Mouse (Mus musculus) embryonic fibroblast, embryonic 13.5 days (primary cell): Measurements from ENCODE around the gene Tspan4. TPM values are rescaled to one million over a fixed set of nuclear protein-coding genes. Genes with fewer than 3 reads are reported as not detected.

ENCODE experiments used
- H3K27ac ChIP-seq: 2 replicates; pipeline ENCODE4 v1.5.1; 2012; ENCODE audit warnings: low read length, control low read depth, inconsistent platforms; ENCODE audit not compliant: insufficient read depth
- H3K4me1 ChIP-seq: 2 replicates; pipeline ENCODE4 v1.6.1; 2011; ENCODE audit warnings: low read length; ENCODE audit not compliant: control insufficient read depth, insufficient read depth
- H3K4me3 ChIP-seq: 2 replicates; pipeline ENCODE4 v1.5.1; 2011; ENCODE audit warnings: mild to moderate bottlenecking, control low read depth, low read length; ENCODE audit not compliant: insufficient read depth
- CTCF ChIP-seq: IDR thresholded peaks from 2 replicates; pipeline ENCODE4 v1.5.1; 2011; ENCODE audit warnings: mild to moderate bottlenecking, control low read depth, low read length, moderate library complexity, borderline replicate concordance; ENCODE audit not compliant: insufficient read depth
- POLR2A ChIP-seq: IDR thresholded peaks from 2 replicates; pipeline ENCODE4 v1.6.1; 2011; ENCODE audit warnings: low read depth, mild to moderate bottlenecking, control low read depth, low read length, moderate library complexity
- polyA plus RNA-seq: library from polyadenylated mRNA; stranded (reverse); fragments of >200 nt; gene quantifications from 2 replicates; pipeline ENCODE4 v1.2.4, GENCODE M21; 2011; ENCODE audit warnings: low read depth; ENCODE audit not compliant: missing spikeins, insufficient read length

Gene Tspan4
- polyA plus RNA-seq, 1 experiment = 184 TPM

GRCm38 (mm10) chr7:141432741-141433516 lies 42.1 kb upstream of the Tspan4 start:
- TF ChIP-seq CTCF = no peak
- no peak for TF ChIP-seq POLR2A
- Histone ChIP-seq H3K27ac (no peak overlapping the region), H3K4me1 (0 out of 2 replicates have a peak, but pooled peaks cover 7% of the 10 kb centered on the region), H3K4me3 (no peak overlapping the region)

GRCm38 (mm10) chr7:141433517-141434400 lies 41.3 kb upstream of the Tspan4 start:
- Histone ChIP-seq H3K27ac (no peak overlapping the region), H3K4me3 (peak overlapping the region; percentile 47), H3K4me1 (0 out of 2 replicates have a peak, but pooled peaks cover 7% of the 10 kb centered on the region)
- no peak for TF ChIP-seq POLR2A
- no peak for TF ChIP-seq CTCF

GRCm38 (mm10) chr7:141434464-141434863 lies 40.6 kb upstream of the Tspan4 start:
- H3K27ac ChIP-seq = no peak overlapping the region
- TF ChIP-seq POLR2A = peak; percentile 45; the same call in 1 of the 2 replicates
- no peak for TF ChIP-seq CTCF
- H3K4me1 ChIP-seq = 0 out of 2 replicates have a peak, but pooled peaks cover 7% of the 10 kb centered on the region
- H3K4me3 ChIP-seq = peak overlapping the region; percentile 47

GRCm38 (mm10) chr7:141435129-141435855 lies 39.7 kb upstream of the Tspan4 start:
- 0 out of 2 replicates have a peak, but pooled peaks cover 7% of the 10 kb centered on the region for H3K4me1 ChIP-seq
- TF ChIP-seq CTCF (no peak), POLR2A (peak; percentile 94)
- no peak overlapping the region for H3K27ac ChIP-seq
- H3K4me3 ChIP-seq = peak overlapping the region; percentile 47

GRCm38 (mm10) chr7:141435856-141436522 lies 39.1 kb upstream of the Tspan4 start:
- no peak for TF ChIP-seq CTCF
- no peak for TF ChIP-seq POLR2A
- no peak overlapping the region; the same call in 1 of the 2 replicates for H3K4me3 ChIP-seq
- 0 out of 2 replicates have a peak, but pooled peaks cover 10% of the 10 kb centered on the region for H3K4me1 ChIP-seq
- no peak overlapping the region for H3K27ac ChIP-seq

DNA sequence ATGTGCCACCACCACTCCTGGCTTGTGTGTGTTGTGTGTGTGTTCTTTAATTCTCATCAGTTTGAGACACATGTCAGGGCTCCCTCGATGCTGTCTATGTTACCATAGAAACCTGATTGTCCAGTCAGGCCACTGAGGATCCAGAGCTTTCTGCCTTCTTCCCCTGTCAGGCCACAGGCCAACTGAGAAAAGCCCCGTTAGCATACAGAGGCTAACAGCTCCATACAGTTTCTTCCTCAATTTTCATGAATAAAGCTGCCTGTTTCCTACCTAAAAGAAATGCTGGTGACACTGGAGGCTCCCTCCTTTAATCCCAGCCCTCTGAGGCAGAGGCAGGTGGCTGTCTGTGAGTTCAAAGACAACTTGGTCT lies 38.5 kb upstream of the Tspan4 start:
- H3K4me3 ChIP-seq = peak overlapping the region; percentile 73
- 0 out of 2 replicates have a peak, but pooled peaks cover 10% of the 10 kb centered on the region for H3K4me1 ChIP-seq
- no peak overlapping the region for H3K27ac ChIP-seq
- TF ChIP-seq POLR2A = no peak
- no peak for TF ChIP-seq CTCF

DNA sequence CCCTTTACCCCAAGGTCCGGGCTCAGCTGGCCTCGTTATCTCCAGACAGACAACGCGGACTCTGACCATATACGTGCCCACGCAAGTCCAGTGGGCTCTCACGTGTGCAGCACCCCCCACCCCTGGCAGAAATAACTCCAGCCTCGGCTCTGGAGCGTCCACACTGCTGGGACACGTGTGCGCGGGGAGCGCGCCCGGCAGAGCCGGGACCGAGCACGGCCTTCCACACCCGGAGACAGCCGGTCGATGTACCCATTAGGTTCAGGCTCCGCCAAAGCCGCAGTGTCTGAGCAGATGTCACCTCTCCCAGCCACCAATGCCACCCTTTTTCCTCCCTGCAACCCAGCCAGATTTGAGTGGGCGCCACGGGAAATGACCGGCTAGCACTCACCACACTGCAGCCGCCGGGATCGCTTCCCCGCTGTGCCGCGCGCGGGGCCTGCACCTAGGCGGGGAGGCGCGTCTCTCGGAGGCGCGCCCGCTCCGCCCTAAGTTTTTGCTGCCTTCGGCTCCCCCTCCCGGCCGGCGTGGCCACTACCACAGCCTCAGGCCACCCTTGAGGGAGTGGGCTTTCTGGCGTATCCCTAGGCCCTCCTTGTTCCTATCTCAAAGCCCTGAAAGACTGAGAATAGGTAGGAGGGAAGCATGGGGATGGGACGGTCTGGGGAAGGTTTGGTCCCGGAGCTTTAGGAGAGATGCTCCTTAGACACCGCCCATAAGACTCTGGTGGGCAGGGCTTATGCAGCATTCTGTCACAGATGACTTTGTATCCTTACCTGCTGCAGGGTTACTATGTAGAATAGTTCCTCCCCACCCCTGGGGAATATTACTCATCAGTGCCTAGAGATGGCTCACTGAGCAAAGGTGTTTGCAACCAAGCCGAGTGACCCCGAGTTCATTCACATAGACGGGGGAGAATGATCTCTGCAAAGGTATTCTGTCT lies 37.6 kb upstream of the Tspan4 start, which contains the start of gene Slc25a22:
TSS of gene Slc25a22 (minus strand) at position 715 of the 943 bp plus-strand sequence.
- H3K4me1 ChIP-seq = peaks cover 10% of the 10 kb centered on the region; the same call in 1 of the 2 replicates
- TF ChIP-seq CTCF (0 out of 2 replicates have a peak, but pooled peaks have one; percentile 26), POLR2A (peak; percentile 83)
- H3K4me3 ChIP-seq = peak within 1 kb of the TSS; percentile 73
- peak within 1 kb of the TSS; percentile 21; the same call in 1 of the 2 replicates for H3K27ac ChIP-seq
